In the genomic region with DNA sequence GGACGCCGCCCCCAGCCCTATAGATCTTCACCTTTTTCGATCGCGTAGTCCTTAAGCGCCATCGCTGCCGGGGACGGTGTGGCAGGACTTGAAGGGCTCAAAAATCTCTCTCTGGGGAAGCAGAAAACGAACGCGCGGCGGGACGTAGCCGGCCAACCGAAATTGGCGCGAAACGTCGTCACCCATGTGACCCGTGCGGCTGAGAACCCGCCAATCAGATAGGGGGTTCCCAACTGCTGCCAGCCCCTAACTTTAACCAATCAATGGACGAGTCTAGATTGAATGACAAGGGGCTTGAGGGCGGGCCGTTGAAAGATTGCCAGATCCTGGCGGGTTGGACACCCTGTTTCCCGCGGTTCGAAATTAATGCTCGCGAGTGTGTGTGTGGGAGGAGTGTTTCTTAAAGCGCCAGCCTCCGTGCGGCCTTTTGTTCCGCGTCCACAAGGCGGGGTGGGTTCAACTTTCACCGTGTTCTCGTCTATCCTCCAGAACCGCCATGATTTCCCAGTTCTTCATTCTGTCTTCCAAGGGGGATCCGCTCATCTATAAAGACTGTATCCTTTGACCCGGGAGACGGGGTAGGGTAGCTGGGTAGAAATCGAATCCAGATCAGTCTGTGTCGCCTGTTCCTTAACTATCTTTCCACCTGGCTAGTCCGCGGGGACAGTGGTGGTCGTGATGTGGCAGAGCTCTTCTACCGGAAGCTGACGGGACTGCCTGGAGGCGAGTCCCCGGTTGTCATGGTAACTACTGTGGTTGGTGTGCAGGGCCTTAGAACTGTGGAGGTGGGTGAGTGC, we compare ENCODE assay signal across 8 mouse cellular contexts. TPM values are rescaled to one million over a fixed set of nuclear protein-coding genes. Genes with fewer than 3 reads are reported as not detected.
DNase-seq lines count a peak whose midpoint lies in the region; ATAC-seq and TF ChIP-seq lines count a peak whose summit lies in the region.

A gene (plus strand): TSS at position 308 of the 797 bp plus-strand sequence.
A gene (minus strand): TSS at position 728 of the 797 bp plus-strand sequence.

- ATAC-seq in frontal cortex, adult (ENCODE audit: low TSS enrichment): peak; percentile 86
- peak; percentile 92 for ATAC-seq in lung, postnatal 0 days

- peaks cover 70% of the 10 kb centered on the region for H3K36me3 ChIP-seq in hindbrain, embryonic 10.5 days
- peaks cover 25% of the 10 kb centered on the region; the same call in 1 of the 2 replicates for H3K36me3 ChIP-seq in lung, postnatal 0 days (ENCODE audit: insufficient read depth, low read length)

- WGBS in hindbrain, embryonic 10.5 days: under 1% methylated on average over 54 of the region's 54 CpGs
- WGBS in lung, postnatal 0 days: under 1% methylated on average over 54 of the region's 54 CpGs

- H3K27me3 ChIP-seq in hindbrain, embryonic 10.5 days (ENCODE audit: insufficient read depth, poor library complexity, severe bottlenecking): no peaks in the 10 kb centered on the region
- no peaks in the 10 kb centered on the region for H3K27me3 ChIP-seq in lung, postnatal 0 days (replicated peaks; ENCODE audit: insufficient read depth, low read length)

- peak; percentile 44; the same call in 1 of the 2 replicates for TF ChIP-seq EP300 in lung, postnatal 0 days (IDR thresholded peaks at IDR 0.05)

- H3K9me3 ChIP-seq in hindbrain, embryonic 10.5 days: no peaks in the 10 kb centered on the region
- H3K9me3 ChIP-seq in lung, postnatal 0 days (ENCODE audit: low read length): no peaks in the 10 kb centered on the region

- H3K9ac ChIP-seq in lung, postnatal 0 days (replicated peaks; ENCODE audit: low read depth): peak within 1 kb of the TSS; percentile 54

- TF ChIP-seq CTCF in lung, postnatal 0 days (IDR thresholded peaks at IDR 0.05): peak; percentile 49

- H3K27ac ChIP-seq in hindbrain, embryonic 10.5 days: peak within 1 kb of the TSS; percentile 97
- H3K27ac ChIP-seq in lung, postnatal 0 days (ENCODE audit: low read length): peak within 1 kb of the TSS; percentile 92

- peak within 1 kb of the TSS; percentile 100 for H3K4me2 ChIP-seq in lung, postnatal 0 days (replicated peaks; ENCODE audit: low read depth, low read length)

- DNase-seq in MN1 (ENCODE audit: low spot score): peak; percentile 99
- DNase-seq in cerebellum, adult 9-10 months: peak; percentile 99
- peak; percentile 94 for DNase-seq in hindbrain, embryonic 10.5 days (ENCODE audit: low spot score)
- peak; percentile 98 for DNase-seq in layer of hippocampus, adult 9-11 months
- DNase-seq in lung, postnatal 0 days (ENCODE audit: low spot score): peak; percentile 99
- peak; percentile 98 for DNase-seq in ovary, postnatal 14 days (ENCODE audit: low spot score)
- DNase-seq in thymus, postnatal 14 days: peak; percentile 90

- peak within 1 kb of the TSS; percentile 86 for H3K4me3 ChIP-seq in hindbrain, embryonic 10.5 days
- peak within 1 kb of the TSS; percentile 68 for H3K4me3 ChIP-seq in lung, postnatal 0 days (ENCODE audit: low read depth, low read length)

- H3K4me1 ChIP-seq in hindbrain, embryonic 10.5 days (replicated peaks): peaks cover 34% of the 10 kb centered on the region
- H3K4me1 ChIP-seq in lung, postnatal 0 days (ENCODE audit: insufficient read depth, low read depth, low read length): peaks cover 13% of the 10 kb centered on the region; the same call in 1 of the 2 replicates

RNA-seq across cellular contexts. Expression of the first gene that starts in this region (rescaled TPM):
- 26.2 and 29.7 TPM in 2 replicates for polyA plus RNA-seq in hindbrain, embryonic 10.5 days (2016; fragmentation: Nextera tagmentation; extraction: Ambion mirVana)
- 10.9 and 11.1 TPM in 2 replicates for polyA plus RNA-seq in lung, postnatal 0 days (2015; fragmentation: Nextera tagmentation; extraction: Ambion mirVana)

RNA-seq across cellular contexts. Expression of the second gene that starts in this region (rescaled TPM):
- polyA plus RNA-seq in hindbrain, embryonic 10.5 days (2016; fragmentation: Nextera tagmentation; extraction: Ambion mirVana): 324 and 361 TPM in 2 replicates
- 36.2 and 37.5 TPM in 2 replicates for polyA plus RNA-seq in lung, postnatal 0 days (2015; fragmentation: Nextera tagmentation; extraction: Ambion mirVana)

Comparison
In these comparisons a context has a peak if more than half of its experiments do, and no peak if none do; other contexts are left out.
1. Peak in every context shown above with its lines: DNase-seq, ATAC-seq, H3K4me3 ChIP-seq and H3K27ac ChIP-seq.